Mouse (Mus musculus) neural tube, embryonic 14.5 days (tissue): ENCODE results near the gene Krt18. TPM values are rescaled to one million over a fixed set of nuclear protein-coding genes. Genes with fewer than 3 reads are reported as not detected.

Experiments used
- ATAC-seq: fragments of 200-750 bp; cut with Nextera tagmentation; 2 replicates; pipeline ENCODE4 v1.8.0; 2017; ENCODE audit warnings: low read depth, mild to moderate bottlenecking, moderate TSS enrichment, moderate library complexity
- H3K27ac ChIP-seq: fragments of 300-500 bp; sonication (generic); 2 replicates; pipeline ENCODE4 v1.5.1; 2014; ENCODE audit warnings: low read depth, mild to moderate bottlenecking, control low read depth, low read length, moderate library complexity, mixed read lengths
- H3K27me3 ChIP-seq: fragments of 300-500 bp; sonication (generic); 2 replicates; pipeline ENCODE4 v1.6.1; 2014; ENCODE audit warnings: low read length; ENCODE audit not compliant: control insufficient read depth, insufficient read depth
- H3K36me3 ChIP-seq: fragments of 300-500 bp; sonication (generic); 2 replicates; pipeline ENCODE4 v1.6.1; 2014; ENCODE audit warnings: low read length, mixed read lengths; ENCODE audit not compliant: control insufficient read depth, insufficient read depth
- H3K4me1 ChIP-seq: fragments of 300-500 bp; sonication (generic); 2 replicates; pipeline ENCODE4 v1.6.1; 2014; ENCODE audit warnings: low read length; ENCODE audit not compliant: control insufficient read depth, insufficient read depth
- H3K4me2 ChIP-seq: fragments of 300-500 bp; sonication (generic); 2 replicates; pipeline ENCODE4 v1.6.1; 2014; ENCODE audit warnings: mild to moderate bottlenecking, low read depth, low read length, control low read depth
- H3K4me3 ChIP-seq: fragments of 300-500 bp; sonication (generic); 2 replicates; pipeline ENCODE4 v1.5.1; 2014; ENCODE audit warnings: low read depth, low read length, control low read depth, mixed read lengths
- H3K9ac ChIP-seq: fragments of 300-500 bp; sonication (generic); replicated peaks from 2 replicates; pipeline ENCODE4 v1.6.1; 2014; ENCODE audit warnings: low read depth, mild to moderate bottlenecking, control low read depth, low read length, mixed read lengths
- H3K9me3 ChIP-seq: fragments of 300-500 bp; sonication (generic); 2 replicates; pipeline ENCODE4 v1.6.1; 2016; ENCODE audit warnings: low read length; ENCODE audit not compliant: control insufficient read depth
- WGBS: fragments of 180-500 bp; shearing (Covaris S2); extraction: QIAGEN DNeasy Blood & Tissue Kit; methylation state at CpG from one replicate; pipeline ENCODE4 v1.1.7; 2014; 5-methylcytosine and 5-hydroxymethylcytosine counted together
- polyA plus RNA-seq: library from polyadenylated mRNA; unstranded; fragments of >200 nt; fragmentation: Nextera tagmentation; extraction: Ambion mirVana; gene quantifications from 2 replicates; pipeline ENCODE4 v1.2.1, GENCODE M21; 2014

The Krt18 gene
- polyA plus RNA-seq, 1 experiment from 2014 or later: 0.75 TPM

DNA sequence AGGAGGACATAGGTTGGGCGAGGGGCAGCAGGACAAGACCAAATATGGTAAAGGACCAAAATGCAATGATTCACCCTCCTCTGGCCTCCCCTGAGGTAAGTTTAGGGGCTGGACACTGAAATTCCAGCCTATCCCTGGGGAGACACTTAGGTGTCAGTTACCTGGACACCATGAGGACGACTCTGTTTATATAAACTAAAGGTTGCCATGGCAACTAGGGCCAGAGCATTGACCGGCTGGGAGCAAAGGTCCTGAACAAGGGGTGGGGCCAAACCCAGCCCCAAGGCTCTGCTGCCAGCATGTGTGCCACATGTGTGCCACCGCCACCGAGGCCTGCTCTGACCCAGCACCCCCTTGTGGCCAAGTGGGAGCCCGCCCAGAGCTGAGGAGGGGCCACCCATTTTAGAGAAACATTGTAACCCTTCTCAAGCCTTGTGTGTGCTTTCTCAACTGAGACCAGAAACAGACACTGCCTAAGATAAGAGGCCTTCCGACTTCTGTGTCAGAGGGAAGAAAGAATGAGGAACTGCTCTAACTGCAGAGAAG, 10.0 kb upstream of the Krt18 start:
- Histone ChIP-seq H3K36me3 (no peaks in the 10 kb centered on the region), H3K27me3 (no peaks in the 10 kb centered on the region), H3K4me2 (no peak overlapping the region), H3K9ac (no peak overlapping the region), H3K4me1 (no peaks in the 10 kb centered on the region), H3K27ac (no peak overlapping the region), H3K4me3 (no peak overlapping the region), H3K9me3 (no peaks in the 10 kb centered on the region)
- 29% methylated on average over 7 of the region's 7 CpGs for WGBS
- ATAC-seq: no peak

DNA sequence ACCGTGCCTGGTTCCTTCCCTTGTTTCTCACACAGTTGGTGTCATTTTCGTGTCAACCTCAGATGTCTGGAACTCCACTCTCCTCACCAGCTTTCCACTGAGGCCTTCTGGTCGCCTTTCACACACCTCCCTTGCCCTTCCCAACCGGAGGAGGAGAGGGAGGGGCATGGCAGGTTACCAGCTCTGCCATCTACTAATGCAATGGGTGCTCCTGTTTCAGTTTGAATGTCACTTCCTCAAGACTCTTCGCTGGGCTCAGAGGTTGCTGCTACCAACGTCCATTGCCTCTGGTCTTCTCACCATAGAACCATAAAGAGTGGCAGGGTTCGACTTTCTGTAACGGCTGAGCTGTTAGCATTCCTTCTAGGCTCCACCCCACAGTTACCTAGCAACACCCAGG, 5.5 kb upstream of the Krt18 start:
- no peak for ATAC-seq
- H3K27me3 ChIP-seq: peaks cover 6% of the 10 kb centered on the region

DNA sequence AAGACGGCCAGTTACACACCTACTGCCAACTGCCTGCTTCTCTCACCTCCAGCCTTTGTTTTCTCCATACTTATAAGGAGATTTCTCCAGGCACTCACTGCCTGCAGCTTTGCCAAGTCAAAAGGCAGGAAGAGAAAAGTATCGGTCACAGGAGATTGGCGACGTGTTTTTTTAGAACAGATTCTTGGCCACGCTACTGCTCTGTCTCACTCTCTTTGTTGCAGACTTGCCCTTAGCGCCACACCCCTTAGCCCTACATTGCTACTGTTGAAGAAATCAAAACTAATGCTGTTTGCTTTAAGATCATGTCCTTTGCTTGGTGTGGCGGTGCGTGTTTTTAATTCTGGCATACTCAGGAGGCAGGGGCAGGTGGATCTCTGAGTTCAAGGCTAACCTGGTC, 4.1 kb upstream of the Krt18 start:
- H3K4me3 ChIP-seq: no peak overlapping the region
- no peaks in the 10 kb centered on the region for H3K4me1 ChIP-seq
- H3K27me3 ChIP-seq: peaks cover 12% of the 10 kb centered on the region
- no peak for ATAC-seq
- no peaks in the 10 kb centered on the region for H3K9me3 ChIP-seq
- WGBS: 76% methylated on average over 8 of the region's 8 CpGs
- H3K9ac ChIP-seq: no peak overlapping the region
- no peak overlapping the region for H3K4me2 ChIP-seq
- H3K27ac ChIP-seq: no peak overlapping the region
- H3K36me3 ChIP-seq: no peaks in the 10 kb centered on the region

More for the DNA sequence above, 5.5 kb upstream of the Krt18 start:
- no peaks in the 10 kb centered on the region for H3K4me1 ChIP-seq
- no peak overlapping the region for H3K27ac ChIP-seq
- H3K36me3 ChIP-seq: no peaks in the 10 kb centered on the region
- H3K9ac ChIP-seq: no peak overlapping the region
- no peak overlapping the region for H3K4me2 ChIP-seq
- 32% methylated on average over 8 of the region's 8 CpGs for WGBS
- H3K9me3 ChIP-seq: no peaks in the 10 kb centered on the region
- no peak overlapping the region for H3K4me3 ChIP-seq

DNA sequence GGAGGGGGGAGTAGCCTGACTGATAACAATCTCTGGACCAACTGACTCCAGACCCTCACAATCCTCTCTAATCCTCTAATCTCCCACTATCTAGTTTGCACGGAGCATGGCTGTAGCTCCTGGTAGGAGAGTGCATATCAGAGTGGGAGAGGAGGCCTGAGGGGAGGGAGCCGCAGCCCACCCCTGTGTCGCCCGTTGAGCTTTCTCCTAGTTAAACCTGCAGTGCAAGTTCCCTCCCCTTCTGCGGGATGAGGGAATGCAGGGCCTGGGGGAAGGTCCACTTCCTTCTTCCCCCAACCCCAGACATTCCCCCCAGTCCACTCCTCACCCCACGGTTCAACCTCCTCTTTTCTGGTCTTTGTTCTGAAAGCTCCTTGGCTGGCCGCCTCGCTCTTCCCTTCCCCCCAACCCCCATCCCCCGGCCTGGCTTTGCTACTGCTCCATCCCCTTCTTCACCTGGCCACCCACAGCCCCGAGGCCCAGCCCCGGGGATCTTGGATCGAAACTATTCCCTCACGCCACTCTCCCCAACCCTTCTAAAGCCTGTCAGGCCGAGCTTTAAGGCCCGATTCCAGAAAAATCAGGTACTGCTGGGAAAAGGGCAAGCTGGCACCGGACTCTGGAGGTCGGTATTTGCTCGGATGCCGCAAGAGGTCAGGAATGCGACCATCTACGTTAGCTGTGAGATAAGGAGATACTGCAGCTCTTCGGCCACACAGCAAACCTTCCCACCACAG, 2.7 kb upstream of the Krt18 start:
- H3K27me3 ChIP-seq: peaks cover 12% of the 10 kb centered on the region
- no peaks in the 10 kb centered on the region for H3K36me3 ChIP-seq
- no peaks in the 10 kb centered on the region for H3K9me3 ChIP-seq
- no peak overlapping the region for H3K27ac ChIP-seq
- no peak overlapping the region for H3K4me2 ChIP-seq
- H3K9ac ChIP-seq: 0 out of 2 replicates have a peak overlapping the region, but pooled peaks have one; percentile 16
- H3K4me3 ChIP-seq: no peak overlapping the region
- H3K4me1 ChIP-seq: no peaks in the 10 kb centered on the region
- WGBS: 6% methylated on average over 22 of the region's 22 CpGs
- ATAC-seq: no peak

DNA sequence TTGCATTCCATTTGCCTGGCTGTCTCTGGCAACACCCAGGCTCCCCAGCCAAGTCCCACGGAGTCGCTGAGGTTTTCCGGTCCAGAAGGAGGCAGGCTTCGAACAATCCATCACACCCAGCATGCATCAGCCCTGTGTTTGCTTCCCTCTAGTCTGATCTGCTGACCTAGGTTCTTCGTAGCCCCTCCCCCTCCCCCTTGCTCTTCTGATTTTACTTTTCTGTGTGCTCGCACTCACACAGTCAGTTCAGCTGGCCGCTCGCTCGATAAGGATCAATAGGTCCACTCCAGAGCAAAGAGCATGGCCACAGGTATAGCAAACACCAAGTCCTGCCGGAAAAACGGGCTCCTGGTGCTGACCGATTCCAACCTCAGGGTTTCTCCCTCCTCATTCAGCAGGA, 1.6 kb upstream of the Krt18 start:
- H3K4me1 ChIP-seq: no peaks in the 10 kb centered on the region
- ATAC-seq: no peak
- H3K4me2 ChIP-seq: no peak overlapping the region
- H3K27ac ChIP-seq: no peak overlapping the region
- H3K4me3 ChIP-seq: no peak overlapping the region
- peaks cover 12% of the 10 kb centered on the region for H3K27me3 ChIP-seq
- H3K36me3 ChIP-seq: no peaks in the 10 kb centered on the region
- H3K9ac ChIP-seq: no peak overlapping the region
- H3K9me3 ChIP-seq: no peaks in the 10 kb centered on the region
- WGBS: 16% methylated on average over 12 of the region's 12 CpGs

DNA sequence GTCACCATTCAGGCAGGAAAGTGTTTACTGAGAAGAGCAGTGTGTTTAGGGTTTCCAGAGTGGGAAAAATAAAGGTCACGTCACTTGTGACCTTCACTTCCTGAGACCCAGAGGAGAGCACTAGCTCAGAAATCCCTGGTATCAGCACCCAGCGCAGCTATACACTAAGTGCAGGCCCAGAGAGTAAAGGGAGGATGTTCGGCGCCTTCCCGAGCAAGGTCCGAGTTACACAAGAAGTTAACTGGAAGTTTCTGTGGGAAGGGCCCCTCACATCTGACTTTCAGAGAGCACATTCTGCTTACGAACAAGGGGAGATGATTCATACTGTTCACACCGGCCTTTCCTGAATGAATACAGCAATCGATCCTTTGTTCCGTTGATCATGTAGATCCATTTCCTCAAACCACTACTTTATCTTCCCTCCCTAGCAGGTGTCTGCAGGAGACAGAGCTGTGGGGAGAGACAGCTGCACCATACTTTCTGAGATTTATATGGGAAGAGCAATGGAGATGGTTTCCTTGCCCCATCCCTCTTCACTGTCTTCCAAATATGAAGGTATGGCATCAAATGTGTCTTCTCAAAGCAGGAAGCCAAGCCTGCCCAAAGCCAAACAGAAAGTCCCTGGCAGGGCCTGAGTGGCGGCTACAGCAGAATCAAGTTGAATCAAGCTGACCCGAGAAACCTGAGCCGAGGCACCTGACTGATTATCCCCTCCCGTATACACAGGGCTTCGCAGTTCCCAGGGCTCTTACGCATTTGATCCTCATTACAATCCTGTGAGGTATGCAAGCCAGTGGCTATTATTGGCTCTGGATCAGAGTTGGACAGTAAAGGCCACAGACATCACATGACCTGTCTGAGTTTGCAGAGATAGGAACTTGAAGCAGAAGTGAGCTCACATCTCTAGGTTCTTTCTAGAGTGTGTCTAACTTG, 6.4 kb downstream of the Krt18 start:
- 77% methylated on average over 16 of the region's 16 CpGs for WGBS
- no peaks in the 10 kb centered on the region for H3K36me3 ChIP-seq
- ATAC-seq: no peak
- no peak overlapping the region for H3K4me2 ChIP-seq
- H3K27me3 ChIP-seq: no peaks in the 10 kb centered on the region; the same call in 1 of the 2 replicates
- no peaks in the 10 kb centered on the region for H3K9me3 ChIP-seq
- H3K4me3 ChIP-seq: no peak overlapping the region
- H3K4me1 ChIP-seq: no peaks in the 10 kb centered on the region
- H3K27ac ChIP-seq: no peak overlapping the region
- no peak overlapping the region for H3K9ac ChIP-seq

DNA sequence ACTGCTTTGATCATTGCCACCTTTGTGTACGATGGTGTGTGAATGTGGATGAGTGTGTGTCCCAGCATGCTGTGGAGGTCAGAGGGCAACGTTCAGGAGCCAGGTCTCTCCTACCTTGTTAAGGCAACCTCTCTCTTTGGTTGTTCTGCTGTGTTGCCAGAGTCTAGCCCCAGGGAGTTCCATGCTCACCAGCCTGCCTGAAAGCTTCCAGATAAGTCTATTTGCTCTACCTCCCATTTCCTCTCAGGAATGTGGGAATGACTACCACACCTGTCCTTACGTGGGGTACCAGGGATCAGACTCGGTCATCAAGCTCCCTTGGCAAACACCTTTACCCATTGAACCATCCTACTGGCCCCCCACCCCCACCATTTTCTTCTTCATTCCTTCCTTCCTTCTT, 12.3 kb downstream of the Krt18 start:
- H3K27me3 ChIP-seq: no peaks in the 10 kb centered on the region
- ATAC-seq: no peak
- H3K9ac ChIP-seq: no peak overlapping the region
- no peak overlapping the region for H3K27ac ChIP-seq
- no peak overlapping the region for H3K4me2 ChIP-seq
- H3K36me3 ChIP-seq: no peaks in the 10 kb centered on the region
- no peaks in the 10 kb centered on the region for H3K9me3 ChIP-seq
- no peak overlapping the region for H3K4me3 ChIP-seq
- no peaks in the 10 kb centered on the region for H3K4me1 ChIP-seq
- WGBS: 82% methylated on average over 4 of the region's 4 CpGs

DNA sequence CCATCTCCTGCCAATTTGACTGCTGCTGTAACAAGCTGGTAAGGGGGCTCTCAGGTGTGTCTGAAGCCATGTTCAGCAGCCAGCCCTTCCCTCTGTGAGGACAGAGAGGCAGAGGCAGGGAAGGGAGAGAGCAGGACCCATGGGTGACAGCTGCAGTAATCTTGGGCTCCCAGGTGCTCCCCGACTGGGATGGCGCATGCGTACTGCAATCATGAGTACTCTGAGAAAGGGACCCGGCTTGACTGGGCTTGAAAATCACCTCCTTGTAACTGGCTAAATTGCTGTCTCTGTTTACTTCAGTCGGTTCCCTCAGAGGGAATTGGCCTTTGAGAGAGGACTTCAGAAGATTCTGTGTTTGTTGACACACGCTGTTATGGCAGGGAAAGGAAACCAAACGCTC, 14.0 kb downstream of the Krt18 start:
- no peak overlapping the region for H3K4me2 ChIP-seq
- H3K27ac ChIP-seq: no peak overlapping the region
- no peak for ATAC-seq
- H3K9ac ChIP-seq: no peak overlapping the region
- 56% methylated on average over 7 of the region's 7 CpGs for WGBS
- no peaks in the 10 kb centered on the region for H3K27me3 ChIP-seq
- no peak overlapping the region for H3K4me3 ChIP-seq
- no peaks in the 10 kb centered on the region for H3K4me1 ChIP-seq
- no peaks in the 10 kb centered on the region for H3K9me3 ChIP-seq
- no peaks in the 10 kb centered on the region for H3K36me3 ChIP-seq

DNA sequence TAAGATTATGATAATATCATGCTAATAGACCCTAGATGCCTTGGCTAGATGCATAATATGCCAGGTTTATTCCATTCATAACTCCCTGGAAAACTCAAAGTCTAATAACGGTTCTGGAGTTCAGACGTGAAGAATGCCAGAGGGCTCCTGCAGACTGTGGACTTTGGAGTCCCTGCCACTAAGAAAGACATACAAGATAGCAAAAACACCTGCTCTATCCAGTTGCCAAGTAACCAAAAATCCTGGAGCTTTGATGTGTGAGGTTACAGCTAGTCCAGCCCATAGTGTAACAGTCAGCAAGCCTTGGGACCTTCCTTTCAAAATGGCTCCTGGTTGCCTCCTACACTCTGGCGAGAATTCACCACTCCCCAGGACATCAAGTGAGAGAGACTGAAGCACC, 16.8 kb downstream of the Krt18 start:
- Histone ChIP-seq H3K27ac (no peak overlapping the region), H3K4me2 (no peak overlapping the region), H3K4me1 (no peaks in the 10 kb centered on the region), H3K4me3 (no peak overlapping the region), H3K9ac (no peak overlapping the region), H3K36me3 (no peaks in the 10 kb centered on the region), H3K9me3 (no peaks in the 10 kb centered on the region), H3K27me3 (no peaks in the 10 kb centered on the region)
- WGBS: 89% methylated on average over 3 of the region's 3 CpGs
- no peak for ATAC-seq
